Mouse (Mus musculus) lung, adult 2 months (tissue): ENCODE results near the gene Epb41l1.

Experiments used
- CTCF ChIP-seq: fragments of 200-500 bp; IDR thresholded peaks from 2 replicates; pipeline ENCODE4 v1.5.1; 2011; ENCODE audit warnings: mild to moderate bottlenecking, low read length, control low read depth; ENCODE audit not compliant: insufficient read depth
- POLR2A ChIP-seq: fragments of 200-500 bp; IDR thresholded peaks from 2 replicates; pipeline ENCODE4 v1.6.1; 2011; ENCODE audit warnings: low read depth, mild to moderate bottlenecking, control low read depth, low read length, borderline replicate concordance; ENCODE audit errors: extremely low read depth

GRCm38 (mm10) chr2:156462154-156463029, 41.7 kb downstream of the Epb41l1 start:
- no peak for TF ChIP-seq POLR2A
- no peak for TF ChIP-seq CTCF
